Mouse (Mus musculus): ENCODE results near the gene Gm49396. TPM values are rescaled to one million over a fixed set of nuclear protein-coding genes. Genes with fewer than 3 reads are reported as not detected.
A peak's percentile ranks its signal among the peaks of the same experiment; 100 is the strongest.

Gm49396 gene
- polyA plus RNA-seq, 1 experiment from 2014 or later = 15.4 TPM

- Histone ChIP-seq H3K27me3 (no peaks in the 10 kb centered on the region), H3K27ac (no peak overlapping the region), H3K9me3 (no peaks in the 10 kb centered on the region), H3K9ac (peak overlapping the region; percentile 37; the same call in 1 of the 2 replicates), H3K36me3 (peaks cover 8% of the 10 kb centered on the region), H3K4me3 (no peak overlapping the region), H3K4me2 (no peak overlapping the region), H3K4me1 (peaks cover 19% of the 10 kb centered on the region)
- WGBS = 80% methylated on average over 9 of the region's 9 CpGs
- ATAC-seq (ENCODE audit: insufficient number of reproducible peaks, insufficient read depth, low FRiP score, low TSS enrichment, low read depth) = no peak
Measured at GRCm38 (mm10) chr7:30590927-30591604, 27.9 kb downstream of the Gm49396 start.

- Histone ChIP-seq H3K4me3 (no peak overlapping the region), H3K36me3 (peaks cover 3% of the 10 kb centered on the region), H3K4me1 (peaks cover 17% of the 10 kb centered on the region), H3K27ac (no peak overlapping the region), H3K9ac (no peak overlapping the region), H3K9me3 (no peaks in the 10 kb centered on the region), H3K27me3 (no peaks in the 10 kb centered on the region), H3K4me2 (no peak overlapping the region)
- no peak for ATAC-seq (ENCODE audit: insufficient number of reproducible peaks, insufficient read depth, low FRiP score, low TSS enrichment, low read depth)
- 50% methylated on average over 4 of the region's 4 CpGs for WGBS
Measured at GRCm38 (mm10) chr7:30591605-30591951, 28.4 kb downstream of the Gm49396 start.

- no peaks in the 10 kb centered on the region for H3K9me3 ChIP-seq
- no peak for ATAC-seq (ENCODE audit: insufficient number of reproducible peaks, insufficient read depth, low FRiP score, low TSS enrichment, low read depth)
- H3K27ac ChIP-seq = no peak overlapping the region
- H3K4me2 ChIP-seq = no peak overlapping the region
- H3K4me3 ChIP-seq = no peak overlapping the region
- peaks cover 5% of the 10 kb centered on the region for H3K4me1 ChIP-seq
- no peaks in the 10 kb centered on the region for H3K36me3 ChIP-seq
- H3K9ac ChIP-seq = no peak overlapping the region
- 51% methylated on average over 5 of the region's 5 CpGs for WGBS
- no peaks in the 10 kb centered on the region for H3K27me3 ChIP-seq
Measured at GRCm38 (mm10) chr7:30592772-30593423, 29.8 kb downstream of the Gm49396 start.

GRCm38 (mm10) chr7:30593579-30594509 lies 30.7 kb downstream of the Gm49396 start:
- H3K4me2 ChIP-seq = no peak overlapping the region
- H3K36me3 ChIP-seq = no peaks in the 10 kb centered on the region
- H3K9me3 ChIP-seq = no peaks in the 10 kb centered on the region
- no peak overlapping the region for H3K27ac ChIP-seq
- H3K9ac ChIP-seq = no peak overlapping the region
- ATAC-seq (ENCODE audit: insufficient number of reproducible peaks, insufficient read depth, low FRiP score, low TSS enrichment, low read depth) = no peak
- 74% methylated on average over 10 of the region's 10 CpGs for WGBS
- H3K4me3 ChIP-seq = no peak overlapping the region
- H3K4me1 ChIP-seq = peaks cover 5% of the 10 kb centered on the region
- no peaks in the 10 kb centered on the region for H3K27me3 ChIP-seq

- WGBS = 59% methylated on average over 4 of the region's 4 CpGs
Measured at GRCm38 (mm10) chr7:30594510-30595024, 31.4 kb downstream of the Gm49396 start.

GRCm38 (mm10) chr7:30596093-30596492 lies 32.9 kb downstream of the Gm49396 start:
- H3K4me2 ChIP-seq = no peak overlapping the region
- no peak overlapping the region for H3K4me3 ChIP-seq
- no peak for ATAC-seq (ENCODE audit: insufficient number of reproducible peaks, insufficient read depth, low FRiP score, low TSS enrichment, low read depth)
- H3K27ac ChIP-seq = no peak overlapping the region
- no peaks in the 10 kb centered on the region for H3K27me3 ChIP-seq
- no peak overlapping the region for H3K9ac ChIP-seq
- H3K9me3 ChIP-seq = no peaks in the 10 kb centered on the region
- H3K4me1 ChIP-seq = no peaks in the 10 kb centered on the region
- WGBS = 72% methylated on average over 5 of the region's 5 CpGs
- H3K36me3 ChIP-seq = no peaks in the 10 kb centered on the region

More at GRCm38 (mm10) chr7:30594510-30595024, 31.4 kb downstream of the Gm49396 start:
- no peak for ATAC-seq (ENCODE audit: insufficient number of reproducible peaks, insufficient read depth, low FRiP score, low TSS enrichment, low read depth)
- Histone ChIP-seq H3K27ac (no peak overlapping the region), H3K36me3 (no peaks in the 10 kb centered on the region), H3K4me2 (no peak overlapping the region), H3K9me3 (no peaks in the 10 kb centered on the region), H3K4me3 (no peak overlapping the region), H3K9ac (no peak overlapping the region), H3K27me3 (no peaks in the 10 kb centered on the region), H3K4me1 (peaks cover 5% of the 10 kb centered on the region)

- Histone ChIP-seq H3K4me2 (no peak overlapping the region), H3K36me3 (no peaks in the 10 kb centered on the region), H3K4me3 (no peak overlapping the region), H3K27me3 (no peaks in the 10 kb centered on the region), H3K4me1 (no peaks in the 10 kb centered on the region), H3K9me3 (no peaks in the 10 kb centered on the region), H3K9ac (no peak overlapping the region), H3K27ac (no peak overlapping the region)
- no peak for ATAC-seq (ENCODE audit: insufficient number of reproducible peaks, insufficient read depth, low FRiP score, low TSS enrichment, low read depth)
- 61% methylated on average over 5 of the region's 5 CpGs for WGBS
Measured at GRCm38 (mm10) chr7:30596811-30597210, 33.7 kb downstream of the Gm49396 start.

GRCm38 (mm10) chr7:30598786-30599185 lies 35.6 kb downstream of the Gm49396 start, which contains the start of gene Zbtb32:
TSS of gene Zbtb32 (minus strand) at chr7:30598909.
- Histone ChIP-seq H3K9ac (no peak within 1 kb of the TSS), H3K9me3 (no peaks in the 10 kb centered on the region), H3K4me2 (no peak within 1 kb of the TSS), H3K36me3 (no peaks in the 10 kb centered on the region), H3K4me3 (no peak within 1 kb of the TSS), H3K4me1 (no peaks in the 10 kb centered on the region), H3K27me3 (no peaks in the 10 kb centered on the region), H3K27ac (no peak within 1 kb of the TSS; the same call in 1 of the 2 replicates)
- 92% methylated on average over 12 of the region's 12 CpGs for WGBS
- ATAC-seq (ENCODE audit: insufficient number of reproducible peaks, insufficient read depth, low FRiP score, low TSS enrichment, low read depth) = no peak

- Histone ChIP-seq H3K36me3 (no peaks in the 10 kb centered on the region), H3K27ac (0 out of 2 replicates have a peak overlapping the region, but pooled peaks have one; percentile 48), H3K4me2 (no peak overlapping the region), H3K9ac (no peak overlapping the region), H3K4me1 (no peaks in the 10 kb centered on the region), H3K4me3 (no peak overlapping the region), H3K9me3 (no peaks in the 10 kb centered on the region), H3K27me3 (no peaks in the 10 kb centered on the region)
- peak; percentile 87 for ATAC-seq (ENCODE audit: insufficient number of reproducible peaks, insufficient read depth, low FRiP score, low TSS enrichment, low read depth)
- WGBS = 2% methylated on average over 16 of the region's 16 CpGs
Measured at GRCm38 (mm10) chr7:30599933-30600353, 36.8 kb downstream of the Gm49396 start.

- no peaks in the 10 kb centered on the region for H3K4me1 ChIP-seq
- WGBS = 65% methylated on average over 7 of the region's 7 CpGs
- no peaks in the 10 kb centered on the region for H3K36me3 ChIP-seq
- 0 out of 2 replicates have a peak overlapping the region, but pooled peaks have one; percentile 48 for H3K27ac ChIP-seq
- H3K4me2 ChIP-seq = no peak overlapping the region
- no peak for ATAC-seq (ENCODE audit: insufficient number of reproducible peaks, insufficient read depth, low FRiP score, low TSS enrichment, low read depth)
- H3K9ac ChIP-seq = no peak overlapping the region
- no peaks in the 10 kb centered on the region for H3K9me3 ChIP-seq
- no peaks in the 10 kb centered on the region for H3K27me3 ChIP-seq
- H3K4me3 ChIP-seq = no peak overlapping the region
Measured at GRCm38 (mm10) chr7:30600651-30601050, 37.5 kb downstream of the Gm49396 start.

- Histone ChIP-seq H3K9me3 (no peaks in the 10 kb centered on the region), H3K4me3 (no peak overlapping the region), H3K36me3 (no peaks in the 10 kb centered on the region), H3K9ac (no peak overlapping the region), H3K4me2 (no peak overlapping the region), H3K4me1 (no peaks in the 10 kb centered on the region), H3K27ac (no peak overlapping the region), H3K27me3 (no peaks in the 10 kb centered on the region)
- WGBS = 15% methylated on average over 3 of the region's 3 CpGs
- no peak for ATAC-seq (ENCODE audit: insufficient number of reproducible peaks, insufficient read depth, low FRiP score, low TSS enrichment, low read depth)
Measured at GRCm38 (mm10) chr7:30602583-30602982, 39.4 kb downstream of the Gm49396 start.

Measured in embryonic facial prominence, embryonic 13.5 days (tissue).